Mouse (Mus musculus): ENCODE data around the gene Gm3448.
"Not testable (repeated sequence)": the region's sequence is repeated elsewhere in the genome, so short reads cannot be mapped to it uniquely, and the experiment has no call there.

The Gm3448 gene

DNA sequence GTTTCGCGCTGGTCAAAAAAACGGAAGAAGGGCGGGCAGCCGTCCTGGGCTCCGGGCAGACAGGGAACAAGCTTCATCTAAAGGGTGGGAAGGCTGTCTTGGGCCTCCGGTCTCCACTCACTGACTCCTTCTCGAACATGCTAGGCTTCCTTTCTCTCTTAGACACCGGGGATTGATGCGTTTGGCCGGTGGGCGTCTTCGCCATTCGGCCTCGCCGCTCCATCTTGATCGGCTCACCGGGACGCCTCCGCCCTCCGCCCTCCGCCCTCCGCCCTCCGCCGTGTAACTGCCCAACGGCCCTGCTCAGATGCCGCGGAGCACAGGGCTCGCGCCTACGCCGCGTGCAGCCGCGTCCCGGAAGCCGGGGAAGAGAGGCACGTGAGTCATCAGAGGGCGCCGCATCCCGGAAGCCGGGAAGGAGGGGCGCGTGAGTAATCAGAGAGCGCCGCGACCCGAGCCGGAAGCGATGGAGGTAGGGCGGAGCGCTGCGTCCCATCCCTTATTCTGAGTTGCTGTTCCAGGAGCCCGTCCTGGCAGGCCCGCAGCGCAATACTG lies at the start of gene Gm3448, which contains the start of the genes Ermard and Tcte3:
Gm3448 (minus strand) TSS at position 363 of the 555 bp plus-strand sequence.
Ermard (plus strand) TSS at position 34 of the 555 bp plus-strand sequence.
Tcte3 (minus strand) TSS at position 314 of the 555 bp plus-strand sequence.
- not testable (repeated sequence) for DNase-seq (ENCODE audit: low read depth)

DNA sequence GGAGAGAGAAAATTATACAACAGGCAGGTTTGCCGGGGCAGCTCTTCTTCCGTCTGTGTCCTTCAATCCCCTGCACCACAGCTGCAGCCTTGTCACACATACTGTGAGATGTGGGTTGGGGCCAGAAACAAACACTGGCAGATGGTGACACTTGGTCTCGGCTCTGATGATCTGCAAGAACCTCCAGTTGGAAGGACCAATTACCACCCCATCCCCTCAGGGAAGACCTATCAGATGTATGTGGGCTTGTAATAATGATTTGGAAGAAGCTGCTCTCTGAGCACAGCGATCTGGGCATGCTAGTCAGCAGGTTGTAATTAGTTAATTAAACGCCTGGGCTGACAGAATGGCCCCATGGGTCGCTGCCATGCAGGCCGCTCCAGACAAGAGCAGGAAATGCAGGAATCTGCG lies 47.3 kb upstream of the Gm3448 start:
- DNase-seq (ENCODE audit: low read depth), result no peak

GRCm38 (mm10) chr17:15088166-15088565 lies 46.8 kb upstream of the Gm3448 start:
- DNase-seq (ENCODE audit: low read depth), result no peak

DNA sequence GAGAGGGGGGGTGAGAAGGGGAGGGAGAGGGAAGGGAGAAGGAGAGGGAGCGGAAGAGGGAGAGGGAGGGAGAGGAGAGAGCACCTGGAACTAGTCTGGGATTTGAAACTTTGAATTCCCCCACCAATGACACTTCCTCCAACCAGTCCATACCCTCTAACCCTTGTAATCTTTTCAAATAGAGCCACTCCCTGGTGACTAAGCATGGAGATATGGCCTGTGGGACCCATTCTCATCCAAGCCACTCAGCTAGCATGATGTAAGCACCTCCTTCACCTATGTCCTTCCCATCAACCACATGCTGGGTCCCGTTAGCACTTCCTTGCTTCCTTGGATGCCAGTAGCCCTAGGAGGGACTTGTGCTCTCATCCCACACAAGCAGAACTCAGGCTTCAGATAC lies 43.7 kb upstream of the Gm3448 start:
- DNase-seq (ENCODE audit: low read depth), result no peak

DNA sequence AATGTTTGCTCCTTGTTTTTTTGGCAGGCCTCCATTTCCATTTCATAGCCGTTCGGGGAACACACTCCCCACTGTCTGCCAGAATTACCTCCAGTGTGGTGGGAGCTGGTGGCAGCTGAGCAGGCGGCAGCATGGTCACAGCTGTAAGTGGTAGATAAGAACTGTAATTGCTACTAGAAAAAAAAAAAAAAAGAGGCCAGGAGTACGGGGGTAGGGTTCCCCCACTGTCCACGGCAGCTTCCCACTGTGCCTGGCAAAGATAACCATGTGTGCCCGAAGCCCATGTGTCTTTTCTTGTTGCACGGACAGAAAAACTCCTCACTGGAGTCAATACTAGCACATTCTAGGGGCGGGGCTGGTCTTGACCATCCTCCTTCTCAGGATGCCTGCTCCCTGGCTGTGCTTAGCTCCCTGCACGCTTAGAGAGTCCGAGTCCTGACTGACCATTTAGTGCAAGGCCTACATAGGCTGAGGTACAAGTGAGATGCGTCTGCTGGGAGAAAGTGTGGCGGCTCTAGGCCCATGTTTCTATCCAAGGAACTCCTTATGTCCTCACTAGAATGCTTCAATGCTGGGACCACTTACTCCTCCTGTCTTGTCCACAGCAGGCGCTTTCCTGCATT lies 43.0 kb upstream of the Gm3448 start:
- no peak for DNase-seq (ENCODE audit: low read depth)

GRCm38 (mm10) chr17:15077536-15077935 lies 36.2 kb upstream of the Gm3448 start:
- DNase-seq (ENCODE audit: low read depth), result no peak

DNA sequence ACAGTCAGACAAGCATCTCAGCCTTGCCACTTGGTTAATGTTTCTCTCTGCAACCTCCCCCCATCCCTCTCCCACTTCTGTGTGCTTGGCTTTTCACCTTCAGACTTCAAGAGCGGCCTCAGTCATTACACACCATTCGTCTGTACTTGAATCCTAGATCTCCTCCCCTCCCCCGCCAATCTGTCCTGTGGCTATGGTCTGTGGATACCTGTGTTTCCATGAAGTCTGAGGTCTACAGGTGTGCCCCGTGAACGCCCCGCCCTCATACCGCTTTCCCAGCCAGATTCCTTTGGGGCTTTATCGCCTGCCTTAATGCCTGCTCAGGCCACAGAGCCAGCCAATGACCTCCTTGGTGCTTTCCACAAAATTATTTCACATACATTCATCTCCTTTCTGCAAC lies 33.7 kb upstream of the Gm3448 start:
- no peak for DNase-seq (ENCODE audit: low read depth)

DNA sequence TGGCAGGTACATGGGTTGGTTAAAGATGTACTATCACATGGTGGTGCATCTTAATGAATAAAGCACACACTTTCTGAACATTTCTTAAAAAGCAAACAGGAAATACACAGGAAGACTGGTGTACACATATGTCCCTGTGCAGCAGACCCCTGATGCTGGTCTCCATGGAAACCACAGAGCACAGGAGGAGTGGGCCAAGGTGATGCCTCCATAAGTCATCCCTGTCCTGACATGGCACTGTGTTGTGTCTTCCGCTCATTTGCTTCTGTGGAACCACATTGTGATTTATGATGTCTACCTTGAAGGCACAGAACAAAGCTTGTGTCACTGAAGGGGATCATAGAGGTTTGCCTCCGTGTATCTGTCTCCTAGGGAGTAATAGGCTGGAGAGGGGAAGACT lies 30.9 kb upstream of the Gm3448 start:
- no peak for DNase-seq (ENCODE audit: low read depth)

DNA sequence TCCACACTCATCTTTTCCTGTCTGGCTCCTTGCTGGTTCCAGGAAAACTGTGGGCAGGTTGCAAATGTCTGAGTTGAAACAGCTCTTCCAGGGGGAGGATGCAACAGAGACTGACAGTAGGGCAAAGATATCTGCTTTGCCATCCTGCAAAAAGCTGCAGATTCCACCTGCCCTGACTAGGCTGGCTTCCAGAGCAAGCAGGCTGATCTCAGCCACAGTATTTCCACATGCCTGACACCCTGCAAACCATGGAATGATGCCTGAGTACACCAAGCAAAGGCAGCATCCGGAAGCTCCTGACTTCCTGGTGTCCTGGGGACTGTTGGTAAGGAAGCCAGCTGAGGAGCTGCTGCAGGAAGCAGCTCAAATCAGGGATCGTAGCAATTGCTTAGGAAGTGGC lies 27.8 kb upstream of the Gm3448 start:
- no peak for DNase-seq (ENCODE audit: low read depth)

DNA sequence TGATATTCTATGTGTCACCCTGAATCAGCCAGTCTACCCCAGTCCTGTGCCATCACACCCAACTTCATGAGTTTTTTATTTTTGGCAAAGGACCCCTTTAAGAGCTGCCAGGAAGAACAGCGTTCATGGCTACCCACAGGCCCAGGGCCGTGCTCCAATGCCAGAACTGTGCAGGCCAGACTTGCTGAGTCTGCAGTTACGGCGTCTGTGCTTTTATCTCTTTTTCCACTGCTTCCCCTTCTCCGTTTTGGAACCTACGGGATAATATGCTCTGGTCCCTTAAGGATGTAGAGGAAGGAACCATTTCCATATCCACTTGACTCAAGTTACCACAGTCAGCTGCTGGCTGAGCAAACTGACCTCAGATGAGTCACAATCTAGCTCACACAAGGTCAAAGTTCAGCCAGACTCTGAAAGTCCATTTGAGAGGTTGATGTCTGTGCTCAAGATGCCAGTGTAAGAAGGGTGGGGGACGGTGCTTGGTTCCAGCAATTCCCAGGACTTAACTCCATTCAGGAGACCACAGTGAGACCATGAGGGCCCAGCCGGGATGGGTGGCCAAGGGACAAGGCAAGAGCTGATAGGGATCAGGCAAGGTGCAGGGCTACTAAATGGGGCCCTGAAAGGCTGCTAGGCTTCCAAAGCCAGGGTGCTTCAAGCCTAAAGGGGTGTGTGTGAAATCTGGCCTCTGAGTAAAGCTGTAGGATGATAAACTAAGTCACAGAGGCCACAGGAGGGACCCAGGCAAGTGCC lies 26.9 kb upstream of the Gm3448 start:
- peak; percentile 37 for DNase-seq (ENCODE audit: low read depth)

DNA sequence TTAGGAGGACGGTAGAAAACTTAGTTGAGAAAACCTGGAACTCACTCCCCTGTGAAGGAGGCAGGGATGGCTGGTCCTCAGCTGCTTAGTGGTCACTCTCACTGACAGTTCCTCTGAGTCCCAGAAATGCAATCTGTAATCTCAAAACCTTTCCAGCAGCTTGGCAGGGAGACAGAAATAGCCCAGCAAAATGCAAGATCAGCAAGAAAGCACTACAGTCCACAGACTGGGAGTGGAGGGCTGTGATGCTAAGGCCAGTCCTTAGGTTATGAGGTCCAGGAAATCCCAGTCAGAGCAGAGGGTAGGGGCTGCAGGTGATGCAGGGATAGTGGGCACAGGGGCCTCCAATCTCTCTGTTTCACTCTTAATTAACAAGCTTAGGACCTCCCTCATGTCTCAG lies 25.6 kb upstream of the Gm3448 start:
- DNase-seq (ENCODE audit: low read depth), result no peak

DNA sequence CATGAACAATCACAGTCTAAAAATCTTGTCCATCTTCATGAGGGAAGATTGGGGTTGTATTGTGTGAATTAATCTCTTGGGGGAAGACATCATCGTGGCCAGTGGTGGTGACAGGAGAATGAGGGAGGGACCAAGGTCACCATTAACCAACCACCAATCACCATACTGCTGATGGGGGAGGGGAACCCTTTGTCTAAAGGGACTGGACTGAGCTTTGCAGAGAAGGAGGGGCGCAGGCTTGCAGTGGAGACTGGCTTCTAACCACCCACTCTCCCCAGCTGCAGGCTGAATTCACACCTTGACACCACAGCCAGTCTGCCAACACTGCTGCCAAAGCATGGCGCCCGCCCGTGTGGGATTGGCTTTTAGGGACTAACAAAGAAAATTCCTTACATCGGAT lies 24.7 kb upstream of the Gm3448 start:
- no peak for DNase-seq (ENCODE audit: low read depth)

DNA sequence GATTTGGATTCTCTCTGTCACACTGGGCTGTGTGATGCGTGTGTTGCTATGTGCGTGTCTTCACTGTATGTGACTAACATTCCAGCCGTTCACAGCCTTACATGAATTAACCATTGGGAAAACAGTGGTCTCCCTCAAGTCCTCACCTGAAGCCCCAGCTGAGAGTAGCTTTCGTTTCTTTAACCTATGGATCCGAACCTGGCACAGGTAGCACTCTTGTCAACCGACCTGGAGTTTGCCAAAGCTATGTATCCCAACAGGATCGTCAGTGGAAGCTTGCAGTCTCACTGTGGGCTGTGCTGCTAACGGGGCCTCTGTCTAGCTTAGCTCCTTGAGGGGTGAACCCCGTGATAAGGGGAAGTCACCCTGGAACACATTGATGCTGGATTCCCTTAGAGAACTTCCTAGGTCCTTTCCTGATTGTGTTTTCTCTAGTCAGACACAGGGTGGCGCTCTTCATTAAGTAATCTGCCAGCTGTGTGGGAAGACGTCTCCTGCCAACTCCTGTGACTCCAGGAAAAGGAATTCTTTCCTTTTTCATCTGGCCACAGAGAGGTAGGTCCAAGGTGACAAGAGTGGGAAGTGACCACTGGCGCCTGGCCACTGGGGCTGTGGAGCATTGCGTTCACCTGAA lies 24.2 kb upstream of the Gm3448 start:
- peak; percentile 61 for DNase-seq (ENCODE audit: low read depth)

GRCm38 (mm10) chr17:15060356-15060755 lies 19.0 kb upstream of the Gm3448 start:
- no peak for DNase-seq (ENCODE audit: low read depth)

DNA sequence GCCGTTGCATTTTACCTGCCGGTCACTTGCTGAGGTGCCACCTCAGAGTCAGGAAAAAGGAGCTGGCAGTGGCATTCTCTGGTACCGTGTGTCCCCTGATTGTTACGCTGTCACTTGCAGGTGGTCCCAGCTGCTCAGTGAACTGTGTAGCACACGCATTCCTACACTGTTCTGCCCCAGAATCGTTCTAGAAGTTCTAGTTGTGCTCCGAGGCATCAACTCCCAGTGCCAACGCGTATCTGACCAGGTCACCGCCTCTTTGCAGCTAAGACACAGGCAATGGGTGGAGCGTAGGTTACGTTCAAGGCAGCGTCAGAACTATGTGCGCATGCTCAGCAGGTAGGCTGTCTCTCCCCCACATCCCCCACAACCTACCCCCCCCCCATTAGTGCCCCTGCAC lies 18.3 kb upstream of the Gm3448 start:
- DNase-seq (ENCODE audit: low read depth), result no peak

- DNase-seq (ENCODE audit: low read depth), result no peak
Observed at GRCm38 (mm10) chr17:15058161-15058591, 16.8 kb upstream of the Gm3448 start.

GRCm38 (mm10) chr17:15055925-15056324 lies 14.6 kb upstream of the Gm3448 start:
- no peak for DNase-seq (ENCODE audit: low read depth)

DNA sequence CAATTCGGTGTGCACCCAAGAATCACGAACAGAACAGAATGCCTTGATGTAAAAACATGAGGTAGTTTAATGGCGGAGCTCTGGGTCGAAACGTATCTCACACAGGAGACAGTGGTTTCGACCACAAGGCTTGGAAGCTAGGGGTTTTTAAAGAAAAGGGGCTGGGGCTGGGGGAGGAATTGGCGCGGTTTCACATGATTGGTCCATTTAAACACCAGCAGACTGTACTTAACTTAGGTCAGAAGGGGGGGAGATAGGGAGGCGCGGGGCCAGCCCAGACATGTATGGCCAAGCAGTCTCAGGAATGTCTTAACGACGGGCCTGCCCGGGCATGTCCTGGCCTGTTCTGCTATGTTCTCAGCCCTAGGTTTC lies 12.5 kb upstream of the Gm3448 start:
- not testable (repeated sequence) for DNase-seq (ENCODE audit: low read depth)

- DNase-seq (ENCODE audit: low read depth), result not testable (repeated sequence)
Observed at GRCm38 (mm10) chr17:15053183-15053828, 12.0 kb upstream of the Gm3448 start.

DNA sequence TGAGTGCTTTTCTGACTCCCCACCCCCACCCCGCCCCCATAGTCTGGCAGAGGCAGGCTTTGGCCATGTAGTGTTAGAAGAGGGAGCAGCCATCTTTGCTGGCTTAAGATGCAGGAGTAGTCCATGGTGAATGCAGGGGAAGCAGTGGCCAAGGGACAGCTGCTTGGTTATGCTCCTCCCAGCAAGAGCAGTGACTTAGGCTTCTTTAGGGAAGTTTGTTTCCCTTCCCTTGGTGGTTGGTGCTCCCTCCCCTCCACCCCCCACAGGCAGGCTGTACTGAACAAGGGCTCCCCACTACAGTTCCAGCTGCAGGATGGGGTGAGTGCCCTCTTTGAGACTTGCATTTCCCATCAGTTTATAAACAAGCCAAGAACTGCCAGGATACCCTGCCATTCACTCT lies 11.4 kb upstream of the Gm3448 start:
- DNase-seq (ENCODE audit: low read depth), result not testable (repeated sequence)

DNA sequence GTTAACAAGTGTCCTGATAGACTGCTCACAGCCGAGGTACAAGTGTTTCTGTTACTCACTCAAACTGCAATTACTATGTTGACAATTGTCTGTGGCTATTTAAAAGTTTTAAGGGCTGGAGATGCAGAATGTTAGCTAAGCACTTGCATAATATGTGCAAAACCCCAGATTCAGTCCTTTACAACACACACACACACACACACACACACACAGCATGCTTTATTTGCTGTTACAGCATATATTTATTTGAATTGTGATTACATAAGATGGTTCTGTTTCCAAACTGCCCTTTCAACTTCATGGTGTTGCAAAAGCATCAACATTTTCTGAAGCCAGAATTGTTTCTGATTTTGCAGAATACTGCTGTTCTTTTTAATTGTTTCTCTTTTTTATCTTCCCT lies 9.0 kb upstream of the Gm3448 start:
- not testable (repeated sequence) for DNase-seq (ENCODE audit: low read depth)

GRCm38 (mm10) chr17:15040455-15040854 lies 882 bp downstream of the Gm3448 start:
- not testable (repeated sequence) for DNase-seq (ENCODE audit: low read depth)
